Mouse (Mus musculus) gastrocnemius, postnatal 36 days (tissue): Measurements from ENCODE around the gene Blm. TPM values are rescaled to one million over a fixed set of nuclear protein-coding genes. Genes with fewer than 3 reads are reported as not detected.

Source experiments
- DNase-seq, 2 experiments: peaks; one replicate each; pipeline ENCODE4 v3.0.0; 2022
- intact Hi-C: fragments of 180-260 bp; cut with DNase I; formaldehyde crosslinking; loops from one replicate; pipeline ENCODE4 v1.15.1; 2025
- total RNA-seq, 2 experiments: library from RNA; stranded (reverse); gene quantifications; 2 replicates each; pipeline ENCODE4 v1.2.3; 2021

Blm gene
- total RNA-seq, 2 experiments from 2014 or later, result 0.64 to 1.1 TPM

- no peak for DNase-seq
- intact Hi-C loops, result no loop called here
Measured at GRCm38 (mm10) chr7:80414303-80414855, 120.5 kb downstream of the Blm start.

- intact Hi-C loops, result no loop called here
- DNase-seq, result no peak
Measured at GRCm38 (mm10) chr7:80413512-80414302, 121.2 kb downstream of the Blm start.

DNA sequence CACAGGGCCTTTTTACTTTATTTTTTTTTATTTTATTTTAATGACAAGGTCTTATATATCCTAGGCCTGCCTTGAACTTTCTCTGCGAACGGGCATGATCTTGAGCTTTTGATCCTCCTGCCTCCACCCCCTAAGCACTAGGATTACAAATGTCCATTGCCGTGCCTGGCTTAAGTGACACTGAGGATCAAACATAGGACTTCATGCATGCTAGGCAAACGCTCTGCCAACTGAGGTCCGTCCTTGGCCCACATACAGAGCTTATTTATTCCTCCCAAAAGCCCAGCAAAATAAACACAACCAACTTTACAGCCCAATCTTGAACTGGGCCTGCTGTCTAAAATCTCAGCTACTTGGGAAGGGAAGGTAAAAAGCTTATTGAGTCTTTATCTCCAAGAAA, 122.1 kb downstream of the Blm start:
- DNase-seq, result no peak
- intact Hi-C loops, result no loop called here

DNA sequence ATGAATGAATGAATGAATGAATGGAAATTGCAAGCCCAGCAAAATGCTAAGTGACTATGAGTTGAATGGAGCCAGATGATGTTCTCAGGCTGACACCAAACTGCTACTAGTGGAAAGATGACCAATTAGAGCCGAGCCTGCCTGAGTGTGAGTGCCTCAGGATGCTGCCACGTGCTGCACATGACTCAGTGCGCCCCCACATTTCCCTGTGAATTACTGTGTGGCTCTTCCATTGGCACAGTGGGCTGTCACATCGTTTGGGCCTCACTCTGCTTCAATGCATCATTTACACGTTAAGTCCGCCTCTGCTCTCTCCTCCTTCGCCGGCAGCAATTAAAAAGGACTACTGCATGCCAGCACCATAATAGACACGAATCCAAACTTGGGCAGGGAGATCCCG, 122.6 kb downstream of the Blm start:
- intact Hi-C loops, result no loop called here
- DNase-seq, result no peak

DNA sequence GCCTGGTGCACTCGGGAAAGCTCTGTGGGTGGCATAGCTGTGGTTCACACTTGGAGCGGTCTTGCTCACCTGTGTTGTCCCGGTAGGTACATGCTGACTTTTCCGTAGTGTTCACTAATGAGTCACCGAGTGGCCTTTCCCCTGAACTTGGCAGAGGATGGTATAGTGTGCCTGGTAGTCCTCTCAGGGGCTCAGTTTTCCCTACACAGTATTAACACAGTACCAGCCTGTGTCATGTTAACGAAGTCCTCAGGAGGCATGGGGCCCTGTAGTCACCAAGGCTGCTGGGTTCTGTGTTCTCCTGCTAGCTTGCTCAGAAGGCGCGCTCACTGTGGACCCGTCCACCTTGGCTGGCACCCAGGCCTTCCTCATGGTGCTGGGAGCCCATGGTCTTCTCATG, 124.5 kb downstream of the Blm start:
- intact Hi-C loops, result no loop called here
- DNase-seq, result no peak

- intact Hi-C loops, result no loop called here
- DNase-seq, result no peak
Measured at GRCm38 (mm10) chr7:80407712-80408111, 127.2 kb downstream of the Blm start.

- intact Hi-C loops, result no loop called here
Measured at GRCm38 (mm10) chr7:80406186-80406585, 128.7 kb downstream of the Blm start.

DNA sequence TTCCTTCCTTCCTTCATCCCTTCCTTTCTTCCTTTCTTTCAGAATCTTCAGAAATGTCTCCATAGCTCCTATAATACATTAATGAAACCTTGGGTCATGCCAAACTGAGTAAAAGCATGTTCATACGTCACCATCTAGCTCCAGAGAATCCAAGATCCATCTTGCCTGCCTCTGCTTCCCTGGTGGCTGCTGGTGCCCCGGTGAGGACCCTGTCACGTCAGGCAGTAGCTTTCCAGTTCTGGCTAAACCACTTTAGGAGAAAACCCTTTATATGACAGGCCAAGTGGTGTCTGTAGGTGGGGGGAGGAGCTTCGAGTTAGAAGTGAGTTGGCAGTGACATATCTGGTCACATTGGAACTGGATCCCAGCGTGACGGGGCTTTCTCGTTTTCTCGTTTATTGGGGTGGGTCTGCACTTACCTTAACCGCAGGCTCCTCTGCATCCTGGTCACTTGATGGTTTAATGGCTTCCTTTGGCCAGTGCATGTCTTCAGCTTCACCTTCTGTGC, 129.7 kb downstream of the Blm start, which contains the start of gene Furin:
Gene Furin, minus strand, starts transcription at position 249 of the 508 bp plus-strand sequence.
- intact Hi-C loops, result no loop called here
- no peak for DNase-seq

More at GRCm38 (mm10) chr7:80406186-80406585, 128.7 kb downstream of the Blm start:
- no peak for DNase-seq

Other genes starting within 250 kb of the Blm start
- gene Prc1, start 240.7 kb downstream of the Blm start, total RNA-seq, result 1 to 10 TPM; 1.2 to 1.3 TPM
- gene Rccd1, start 210.7 kb downstream of the Blm start, total RNA-seq, result 1 to 10 TPM; 5.2 to 9.9 TPM
- gene Unc45a, start 194.1 kb downstream of the Blm start, total RNA-seq, result 10 to 100 TPM in 1 of 2 experiments, 1 to 10 TPM in 1; 9.7 to 12.1 TPM
- gene Hddc3, start 192.0 kb downstream of the Blm start, total RNA-seq, result 10 to 100 TPM; 17.6 to 21.1 TPM
- 100 to 1,000 TPM; 139 to 157 TPM for gene Man2a2, start 163.7 kb downstream of the Blm start, total RNA-seq
- 1 to 10 TPM; 3.5 to 5.2 TPM for gene Fes, start 147.2 kb downstream of the Blm start, total RNA-seq
- 10 to 100 TPM; 40.7 to 48.6 TPM for gene Furin, start 129.7 kb downstream of the Blm start, total RNA-seq
- 10 to 100 TPM; 10.2 to 10.3 TPM for gene Crtc3, start 153.8 kb upstream of the Blm start, total RNA-seq